Mouse (Mus musculus) heart, adult 2 months (tissue): ENCODE measurements at regions not wholly inside any gene's neighbourhood (a gene's known extent, or its start where the extent isn't known, plus 50 kb on each side); places are given as distances from the start of the nearest gene placed in this dataset.

Experiments used
- DNase-seq, 2 experiments: peaks; one replicate each; pipeline ENCODE4 v3.0.0; 2021
- H3K27ac ChIP-seq: fragments of 200-600 bp; 2 replicates; pipeline ENCODE4 v1.8.1; 2022
- H3K27me3 ChIP-seq: fragments of 200-500 bp; 2 replicates; pipeline ENCODE4 v1.6.1; 2012; ENCODE audit warnings: mild to moderate bottlenecking, low read length, inconsistent platforms, mixed read lengths; ENCODE audit not compliant: control insufficient read depth, insufficient read depth
- H3K36me3 ChIP-seq: fragments of 200-500 bp; 2 replicates; pipeline ENCODE4 v1.6.1; 2012; ENCODE audit warnings: low read length, inconsistent platforms; ENCODE audit not compliant: control insufficient read depth, insufficient read depth
- H3K4me1 ChIP-seq: fragments of 200-500 bp; 2 replicates; pipeline ENCODE4 v1.6.1; 2011; ENCODE audit warnings: low read length; ENCODE audit not compliant: control insufficient read depth, insufficient read depth
- H3K4me3 ChIP-seq: fragments of 200-600 bp; 2 replicates; pipeline ENCODE4 v1.8.1; 2022
- H3K79me2 ChIP-seq: fragments of 200-500 bp; replicated peaks from 2 replicates; pipeline ENCODE4 v1.6.1; 2012; ENCODE audit warnings: mild to moderate bottlenecking, inconsistent platforms, low read length, moderate library complexity, mixed read lengths; ENCODE audit not compliant: control insufficient read depth, insufficient read depth
- H3K9ac ChIP-seq: fragments of 200-500 bp; 2 replicates; pipeline ENCODE4 v1.6.1; 2012; ENCODE audit warnings: low read depth, mild to moderate bottlenecking, control low read depth, inconsistent platforms, low read length, mixed read lengths
- CTCF ChIP-seq: fragments of 200-600 bp; IDR thresholded peaks from 2 replicates; pipeline ENCODE4 v1.8.1; 2022; ENCODE audit warnings: antibody characterized with exemption, mild to moderate bottlenecking, moderate library complexity
- EP300 ChIP-seq: fragments of 200-500 bp; IDR thresholded peaks from 2 replicates; pipeline ENCODE4 v1.6.1; 2011; ENCODE audit warnings: low read depth, low read length, control low read depth; ENCODE audit not compliant: insufficient read depth
- POLR2A ChIP-seq: fragments of 200-500 bp; IDR thresholded peaks from 2 replicates; pipeline ENCODE4 v1.6.1; 2011; ENCODE audit warnings: mild to moderate bottlenecking, low read depth, low read length, control low read depth; ENCODE audit not compliant: insufficient read depth
- WGBS: fragments of 180-500 bp; shearing (Covaris S2); methylation state at CpG from one replicate; pipeline ENCODE4 v1.1.7; 2018; 5-methylcytosine and 5-hydroxymethylcytosine counted together
- intact Hi-C: fragments of 180-260 bp; cut with DNase I; formaldehyde crosslinking; loops from one replicate; pipeline ENCODE4 v1.15.1; 2025

GRCm38 (mm10) chr9:113413851-113414250 lies 294.2 kb downstream of the Pdcd6ip start:
- no peak for DNase-seq
- intact Hi-C loops, result no loop called here
- Histone ChIP-seq H3K4me1 (no peaks in the 10 kb centered on the region), H3K4me3 (no peak overlapping the region), H3K27me3 (no peaks in the 10 kb centered on the region), H3K27ac (no peak overlapping the region), H3K36me3 (no peaks in the 10 kb centered on the region), H3K79me2 (no peaks in the 10 kb centered on the region), H3K9ac (no peak overlapping the region)
- 33% methylated on average over 3 of the region's 3 CpGs for WGBS
- TF ChIP-seq POLR2A (no peak), CTCF (no peak), EP300 (no peak)

DNA sequence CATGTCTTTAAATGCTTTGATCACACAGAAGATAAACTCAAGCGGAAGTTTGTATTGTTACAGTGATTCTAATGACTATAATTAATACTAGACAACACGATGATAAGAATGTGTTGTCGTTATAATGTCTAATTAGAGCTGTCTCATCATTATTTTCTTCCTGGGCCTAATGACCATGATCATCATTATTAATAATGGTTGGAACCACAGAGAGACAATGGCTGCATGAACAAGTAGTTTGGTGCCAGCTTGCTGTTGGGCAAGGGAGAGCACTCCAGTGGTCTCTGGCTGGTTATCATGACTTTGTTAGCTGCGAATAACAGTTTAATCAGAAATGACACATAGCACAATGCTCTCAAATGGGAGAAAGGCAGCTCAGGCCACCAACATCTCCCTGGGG lies 296.4 kb downstream of the Pdcd6ip start:
- Histone ChIP-seq H3K4me3 (no peak overlapping the region), H3K4me1 (no peaks in the 10 kb centered on the region), H3K79me2 (no peaks in the 10 kb centered on the region), H3K27me3 (no peaks in the 10 kb centered on the region), H3K9ac (no peak overlapping the region), H3K36me3 (no peaks in the 10 kb centered on the region), H3K27ac (no peak overlapping the region)
- TF ChIP-seq EP300 (no peak), CTCF (no peak), POLR2A (no peak)
- WGBS, result 84% methylated on average over 4 of the region's 4 CpGs
- DNase-seq, result no peak
- intact Hi-C loops, result no loop called here

- Histone ChIP-seq H3K4me3 (no peak overlapping the region), H3K27ac (no peak overlapping the region), H3K27me3 (no peaks in the 10 kb centered on the region), H3K79me2 (no peaks in the 10 kb centered on the region), H3K36me3 (no peaks in the 10 kb centered on the region), H3K9ac (no peak overlapping the region), H3K4me1 (no peaks in the 10 kb centered on the region)
- DNase-seq, result no peak
- WGBS, result 82% methylated on average over 4 of the region's 4 CpGs
- intact Hi-C loops, result no loop called here
- TF ChIP-seq POLR2A (no peak), CTCF (no peak), EP300 (no peak)
Measured at GRCm38 (mm10) chr9:113408521-113408920, 299.5 kb downstream of the Pdcd6ip start.

GRCm38 (mm10) chr9:113394320-113394719 lies 313.7 kb downstream of the Pdcd6ip start:
- Histone ChIP-seq H3K79me2 (no peaks in the 10 kb centered on the region), H3K4me1 (no peaks in the 10 kb centered on the region), H3K9ac (no peak overlapping the region), H3K27ac (no peak overlapping the region), H3K4me3 (no peak overlapping the region), H3K36me3 (no peaks in the 10 kb centered on the region), H3K27me3 (no peaks in the 10 kb centered on the region)
- 71% methylated on average over 3 of the region's 3 CpGs for WGBS
- intact Hi-C loops, result no loop called here
- TF ChIP-seq POLR2A (no peak), EP300 (no peak)
- no peak for DNase-seq

DNA sequence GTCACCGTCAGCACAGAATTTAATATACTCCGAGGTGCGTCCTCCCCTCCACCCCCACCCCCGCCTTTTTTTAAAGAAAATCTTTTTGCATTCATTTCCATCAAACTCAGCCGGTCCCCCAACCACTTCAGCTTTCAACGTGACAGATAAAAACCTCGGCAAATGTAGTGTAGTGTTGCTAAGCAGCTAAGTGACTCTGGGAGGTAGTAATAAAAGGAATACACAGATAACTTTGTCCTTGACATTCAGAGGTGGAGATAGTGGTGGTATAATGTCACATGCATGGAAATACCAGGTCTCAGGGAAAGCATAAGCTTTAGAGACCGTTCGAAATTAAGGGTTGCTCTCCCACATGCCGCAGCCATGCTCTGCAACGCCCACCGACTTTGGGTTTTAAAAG lies 320.7 kb downstream of the Pdcd6ip start:
- Histone ChIP-seq H3K27me3 (no peaks in the 10 kb centered on the region), H3K4me3 (no peak overlapping the region), H3K27ac (no peak overlapping the region), H3K9ac (no peak overlapping the region), H3K79me2 (no peaks in the 10 kb centered on the region), H3K4me1 (no peaks in the 10 kb centered on the region), H3K36me3 (no peaks in the 10 kb centered on the region)
- DNase-seq, result no peak
- TF ChIP-seq CTCF (no peak), POLR2A (no peak), EP300 (no peak)
- intact Hi-C loops, result no loop called here
- WGBS, result 54% methylated on average over 12 of the region's 12 CpGs

GRCm38 (mm10) chr9:113381591-113382110 lies 326.4 kb downstream of the Pdcd6ip start:
- 58% methylated on average over 13 of the region's 13 CpGs for WGBS
- H3K27me3 ChIP-seq, result no peaks in the 10 kb centered on the region
- H3K9ac ChIP-seq, result no peak overlapping the region
- no peaks in the 10 kb centered on the region for H3K4me1 ChIP-seq
- H3K36me3 ChIP-seq, result no peaks in the 10 kb centered on the region
- intact Hi-C loops, result no loop called here
- no peak for DNase-seq
- H3K4me3 ChIP-seq, result no peak overlapping the region
- H3K27ac ChIP-seq, result no peak overlapping the region
- H3K79me2 ChIP-seq, result no peaks in the 10 kb centered on the region
- no peak for TF ChIP-seq POLR2A
- no peak for TF ChIP-seq CTCF
- no peak for TF ChIP-seq EP300
